Mouse (Mus musculus) layer of hippocampus, postnatal 25 days (tissue): Measurements from ENCODE around the gene Ptger4. TPM values are rescaled to one million over a fixed set of nuclear protein-coding genes. Genes with fewer than 3 reads are reported as not detected.
A peak's percentile ranks its signal among the peaks of the same experiment; 100 is the strongest.
"Not testable (repeated sequence)": the region's sequence is repeated elsewhere in the genome, so short reads cannot be mapped to it uniquely, and the experiment has no call there.

Source experiments
- DNase-seq, 2 experiments: peaks; one replicate each; pipeline ENCODE4 v3.0.0; 2022; ENCODE audit warnings: mixed read lengths in 2 of 2, low spot score in 1 of 2; ENCODE audit errors: extremely low spot score in 1 of 2
- total RNA-seq, 2 experiments: library from RNA; stranded (reverse); gene quantifications; 2 replicates each; pipeline ENCODE4 v1.2.3; 2021

The Ptger4 gene
- total RNA-seq, 2 experiments from 2014 or later: 0.75 to 1.0 TPM

- no peak for DNase-seq
These were observed 5.4 kb downstream of the Ptger4 start for GRCm38 (mm10) chr15:5238553-5238952.

- no peak for DNase-seq
These were observed 5.9 kb downstream of the Ptger4 start for GRCm38 (mm10) chr15:5238073-5238472.

DNA sequence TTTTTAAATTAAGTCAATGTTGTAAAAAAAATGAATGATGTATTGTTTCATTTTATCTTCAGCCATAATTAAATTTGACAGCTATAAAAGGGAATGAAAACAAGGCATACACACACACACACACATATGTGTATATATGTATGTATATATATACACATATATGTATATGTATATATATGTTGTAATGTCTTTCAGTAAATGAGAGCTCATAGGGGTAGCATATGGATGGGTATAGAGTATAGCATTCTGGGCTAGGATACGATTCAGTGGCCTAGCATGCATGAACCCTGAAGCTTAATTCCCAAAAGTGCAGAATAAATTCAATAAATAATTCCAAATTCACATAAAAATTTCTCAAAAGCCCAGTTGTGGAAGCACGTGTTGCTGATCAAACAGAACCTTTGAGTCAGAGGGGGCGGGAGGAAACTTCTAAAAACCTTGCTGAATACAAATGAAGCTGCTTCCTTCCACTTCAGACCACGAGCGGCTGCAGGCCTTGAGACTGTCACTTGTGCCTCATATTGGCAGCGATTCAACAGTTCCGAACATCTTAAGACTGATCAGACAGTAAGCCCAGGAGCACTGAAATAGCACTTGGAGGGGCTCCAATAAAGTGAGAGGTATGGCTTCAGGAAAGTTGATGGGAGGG lies 6.9 kb downstream of the Ptger4 start:
- DNase-seq: no peak

- DNase-seq: peak; percentile 44 to 83
These were observed 7.4 kb downstream of the Ptger4 start for GRCm38 (mm10) chr15:5236538-5236937.

DNA sequence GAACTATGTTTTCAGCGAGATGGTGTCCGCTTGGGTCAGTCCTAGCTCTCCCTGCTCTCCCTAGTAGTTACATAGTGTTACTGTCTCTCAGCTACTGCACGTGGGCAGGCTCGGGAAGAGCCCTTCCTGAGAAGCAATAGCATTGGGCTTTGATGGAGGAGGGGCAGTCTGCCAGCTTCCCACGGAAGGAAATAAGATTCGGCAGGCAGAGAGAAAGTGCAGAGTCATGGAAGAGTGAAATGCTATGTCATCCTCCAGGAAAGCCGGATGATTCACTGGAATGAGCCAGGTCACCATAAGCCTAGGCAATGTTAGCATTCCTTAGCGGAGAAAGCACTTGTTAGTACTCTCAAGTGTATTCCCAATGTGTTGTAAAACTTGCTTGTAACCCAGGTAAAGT lies 8.5 kb downstream of the Ptger4 start:
- DNase-seq: peak in 1 of 2 experiments; percentile 32

GRCm38 (mm10) chr15:5234659-5235058 lies 9.3 kb downstream of the Ptger4 start:
- DNase-seq: no peak

GRCm38 (mm10) chr15:5230746-5231145 lies 13.2 kb downstream of the Ptger4 start:
- DNase-seq: not testable (repeated sequence)

DNA sequence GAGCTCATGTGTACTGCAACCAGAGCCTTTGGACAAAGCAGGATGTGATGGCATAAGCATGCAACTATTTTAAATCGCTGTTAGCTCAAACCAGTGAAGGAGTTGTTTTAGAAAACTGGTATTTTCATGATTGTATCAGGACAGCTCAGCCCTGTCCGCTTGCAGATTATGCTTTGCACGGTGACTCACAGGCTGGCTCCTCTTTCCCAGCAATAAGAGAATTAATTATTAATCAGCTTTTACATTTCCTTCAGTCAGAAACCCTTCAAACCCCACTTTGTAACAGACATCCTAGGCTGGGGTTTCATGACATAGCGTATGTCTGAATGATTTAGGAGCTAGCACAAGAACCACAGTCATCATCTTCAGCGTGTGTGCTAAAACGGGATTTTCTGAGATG lies 23.5 kb downstream of the Ptger4 start:
- no peak for DNase-seq

DNA sequence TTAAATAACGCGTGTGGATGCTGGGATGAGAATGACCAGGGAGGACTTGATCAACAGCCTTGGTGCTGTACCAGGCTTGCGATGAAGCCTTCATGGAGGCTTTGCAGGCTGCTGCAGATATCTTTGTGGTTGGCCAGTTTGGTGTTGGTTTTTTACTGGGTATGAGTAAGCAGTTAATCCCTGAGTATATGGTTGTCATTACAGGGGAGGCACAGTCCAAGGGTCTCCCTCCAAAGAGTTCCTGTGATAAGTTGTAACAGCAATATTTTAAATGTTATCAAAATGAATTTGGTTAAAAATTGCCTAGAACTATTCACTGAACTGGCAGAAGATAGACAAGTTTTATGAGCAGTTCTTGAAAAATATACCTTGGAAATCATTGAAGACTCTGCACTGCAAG lies 34.9 kb downstream of the Ptger4 start:
- DNase-seq: no peak

GRCm38 (mm10) chr15:5205222-5205621 lies 38.8 kb downstream of the Ptger4 start:
- DNase-seq: no peak

DNA sequence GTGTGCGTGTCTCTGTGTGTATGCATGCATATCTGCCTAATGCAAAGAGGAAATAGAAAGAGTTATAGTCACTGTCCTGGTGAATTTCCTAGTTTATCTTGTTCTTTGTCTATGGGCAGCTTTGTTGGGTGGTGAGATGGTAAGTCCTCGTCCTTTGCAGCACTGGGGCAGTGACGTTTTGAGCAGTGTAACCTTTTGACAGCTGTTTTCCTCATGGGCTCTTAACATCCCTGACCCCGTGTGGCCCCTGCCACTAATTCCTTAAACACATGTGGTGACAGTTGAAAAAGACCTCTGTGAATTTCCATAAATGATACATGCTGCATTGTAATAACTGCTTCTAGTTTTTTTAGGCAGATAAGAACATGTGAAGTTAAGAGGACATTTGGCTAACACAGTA lies 47.3 kb downstream of the Ptger4 start:
- no peak for DNase-seq

DNA sequence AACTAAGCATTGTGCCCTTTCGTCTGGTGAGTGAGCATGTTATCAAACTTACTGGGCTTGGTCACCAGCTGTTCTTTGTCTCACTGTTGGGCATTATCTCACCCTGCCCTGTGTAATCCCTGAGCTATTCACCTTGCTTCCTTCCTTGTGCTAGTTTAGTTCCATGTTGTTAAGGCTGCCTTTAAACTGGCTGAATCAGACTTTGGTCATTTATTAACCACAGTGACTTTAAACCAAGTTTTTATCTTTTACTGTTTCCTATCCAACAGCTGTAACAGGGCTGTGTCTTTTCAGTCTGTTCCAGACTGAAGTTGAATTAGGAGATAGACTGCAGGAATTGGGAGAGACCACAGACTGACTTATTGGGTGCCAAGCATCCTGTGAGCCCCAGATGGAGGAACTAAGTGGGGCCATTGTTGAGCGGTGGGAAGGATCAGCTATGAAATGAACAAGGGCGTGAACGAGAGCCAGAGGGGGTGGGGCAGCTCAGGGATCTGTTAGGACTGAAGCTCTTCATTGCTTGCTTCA lies 47.9 kb downstream of the Ptger4 start:
- DNase-seq: no peak

DNA sequence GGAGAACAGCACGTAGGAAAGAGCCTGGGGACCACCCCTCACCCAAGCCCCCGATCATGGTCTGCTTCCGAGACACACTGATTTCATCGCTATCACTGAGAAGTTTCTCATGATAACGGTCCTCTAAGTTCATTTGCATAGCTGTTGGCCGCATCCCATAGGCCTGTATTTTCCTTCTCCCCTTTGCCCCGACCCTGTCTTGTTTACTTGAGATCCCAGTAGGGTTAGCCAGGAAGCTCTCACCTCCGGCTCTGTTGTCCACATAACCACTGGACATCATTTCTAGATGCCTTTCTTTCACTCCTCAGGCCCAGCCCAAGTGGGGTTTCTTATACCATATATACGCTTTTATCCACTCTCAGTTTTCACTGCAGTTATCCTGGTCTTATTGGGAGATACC lies 49.1 kb downstream of the Ptger4 start:
- no peak for DNase-seq

DNA sequence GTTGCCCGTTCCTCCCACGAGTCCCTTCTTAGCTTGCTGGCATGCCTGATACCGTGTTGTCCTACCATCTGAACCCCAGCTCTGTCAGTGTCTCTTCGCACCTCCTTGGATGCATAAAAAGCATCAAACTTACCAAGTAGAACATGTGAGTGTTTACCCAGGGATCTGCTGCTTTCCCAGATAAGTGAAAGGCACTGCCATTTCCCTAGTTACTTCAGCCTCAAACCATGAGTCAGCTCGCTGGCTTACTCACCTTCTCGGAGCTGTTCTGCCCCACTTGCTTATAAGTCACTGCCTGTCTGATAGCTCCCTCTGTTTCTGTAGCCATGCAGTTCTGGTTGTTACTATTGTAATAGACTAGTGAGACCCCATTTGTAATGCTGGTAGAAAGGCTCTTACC lies 49.5 kb downstream of the Ptger4 start:
- DNase-seq: no peak

DNA sequence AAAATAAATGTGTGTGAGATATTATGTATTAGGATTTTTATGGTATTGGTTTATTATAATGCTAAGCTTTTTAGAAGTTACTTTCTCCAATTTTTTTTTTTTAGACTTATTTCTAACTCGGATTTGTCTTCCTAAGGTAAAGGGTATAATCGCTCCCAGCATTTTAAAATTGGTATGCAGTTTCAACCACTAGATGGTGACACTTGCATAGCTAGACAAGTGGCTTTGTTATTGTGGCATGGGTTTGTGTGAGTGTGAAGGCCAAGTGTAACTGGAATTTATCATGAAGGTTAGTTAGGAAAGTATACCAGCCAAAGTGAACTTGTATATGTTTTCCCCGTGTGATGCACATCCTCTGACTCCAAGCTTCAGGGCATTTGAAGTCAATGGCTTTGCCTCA lies 50.2 kb downstream of the Ptger4 start:
- DNase-seq: no peak

GRCm38 (mm10) chr15:5189504-5190093 lies 54.4 kb downstream of the Ptger4 start:
- no peak for DNase-seq

- no peak for DNase-seq
These were observed 56.0 kb downstream of the Ptger4 start for GRCm38 (mm10) chr15:5188029-5188428.

GRCm38 (mm10) chr15:5187116-5187515 lies 56.9 kb downstream of the Ptger4 start:
- DNase-seq: no peak

- DNase-seq: no peak
These were observed 57.7 kb downstream of the Ptger4 start for GRCm38 (mm10) chr15:5186293-5186675.

- peak; percentile 69 to 71 for DNase-seq
These were observed 58.4 kb downstream of the Ptger4 start, which contains the start of gene Ttc33 for GRCm38 (mm10) chr15:5185366-5186292. Gene Ttc33 (plus strand): TSS chr15:5185525.
